Mouse (Mus musculus): ENCODE data around the gene Sdk2. TPM values are rescaled to one million over a fixed set of nuclear protein-coding genes. Genes with fewer than 3 reads are reported as not detected.

Sdk2 gene
- polyA plus RNA-seq, 1 experiment from 2014 or later: 3.5 TPM

DNA sequence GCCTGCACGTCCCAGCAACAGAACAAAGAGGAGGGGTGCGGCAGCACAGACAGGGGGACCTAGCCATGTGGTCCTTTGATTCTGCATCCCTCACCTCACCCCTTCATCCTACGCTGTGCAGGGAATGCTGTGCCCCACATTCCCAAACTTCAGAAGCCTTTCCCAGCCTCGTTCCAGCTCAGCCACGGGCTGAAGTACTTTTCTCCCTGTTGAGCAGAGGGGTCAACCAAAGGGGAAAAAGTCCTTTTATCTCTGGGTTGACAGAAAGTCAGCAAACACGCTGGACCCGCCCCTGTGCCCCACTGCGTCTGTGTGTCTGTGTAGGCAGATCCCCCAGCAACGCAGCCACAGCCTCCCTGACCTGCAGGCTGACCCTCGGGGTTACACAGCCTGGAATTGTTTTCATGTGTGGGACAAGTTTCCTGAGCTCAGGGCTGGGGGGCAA lies 18.9 kb downstream of the Sdk2 start:
- Histone ChIP-seq H3K4me3 (ENCODE audit: low read depth, low read length) (no peak overlapping the region), H3K4me1 (ENCODE audit: insufficient read depth) (peaks cover 16% of the 10 kb centered on the region), H3K27me3 (ENCODE audit: insufficient read depth, low read length) (no peaks in the 10 kb centered on the region), H3K9me3 (ENCODE audit: low read depth, low read length) (0 out of 2 replicates have a peak, but pooled peaks cover 4% of the 10 kb centered on the region), H3K9ac (no peak overlapping the region), H3K27ac (ENCODE audit: low read depth) (peak overlapping the region; percentile 54; the same call in 1 of the 2 replicates), H3K36me3 (ENCODE audit: insufficient read depth) (no peaks in the 10 kb centered on the region), H3K4me2 (peak overlapping the region; percentile 19)
- TF ChIP-seq CTCF (IDR thresholded peaks at IDR 0.05; ENCODE audit: low read depth): no peak
- peak; percentile 75 for DNase-seq
- ATAC-seq (ENCODE audit: insufficient read depth): peak; percentile 81
- 2% methylated on average over 10 of the region's 10 CpGs for WGBS

DNA sequence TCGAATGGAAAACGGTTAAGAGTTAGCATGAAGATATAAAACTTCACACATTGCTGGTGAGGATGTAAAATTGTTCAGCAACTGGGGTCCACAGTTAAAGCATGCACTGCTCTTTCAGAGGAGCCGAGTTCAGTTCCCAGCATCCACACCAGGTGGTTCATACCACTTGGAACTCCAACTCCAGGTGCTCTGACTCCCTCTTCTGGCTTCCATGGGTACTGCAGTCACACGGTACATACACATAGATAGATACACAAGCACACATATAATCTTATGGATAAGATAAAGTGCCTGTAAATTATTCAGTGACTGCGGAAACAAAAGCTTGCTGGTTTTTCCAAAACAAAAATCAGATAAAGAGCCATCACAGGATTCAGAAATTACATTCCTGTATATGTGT lies 19.9 kb downstream of the Sdk2 start:
- DNase-seq (no peak), ATAC-seq (ENCODE audit: insufficient read depth) (no peak)
- peak; percentile 44 for TF ChIP-seq CTCF (IDR thresholded peaks at IDR 0.05; ENCODE audit: low read depth)
- no peak overlapping the region for H3K9ac ChIP-seq
- H3K4me3 ChIP-seq (ENCODE audit: low read depth, low read length): no peak overlapping the region
- no peak overlapping the region for H3K4me2 ChIP-seq
- H3K27me3 ChIP-seq (ENCODE audit: insufficient read depth, low read length): no peaks in the 10 kb centered on the region
- no peak overlapping the region for H3K27ac ChIP-seq (ENCODE audit: low read depth)
- 95% methylated on average over 5 of the region's 5 CpGs for WGBS
- peaks cover 16% of the 10 kb centered on the region for H3K4me1 ChIP-seq (ENCODE audit: insufficient read depth)
- H3K36me3 ChIP-seq (ENCODE audit: insufficient read depth): no peaks in the 10 kb centered on the region
- 0 out of 2 replicates have a peak, but pooled peaks cover 4% of the 10 kb centered on the region for H3K9me3 ChIP-seq (ENCODE audit: low read depth, low read length)

DNA sequence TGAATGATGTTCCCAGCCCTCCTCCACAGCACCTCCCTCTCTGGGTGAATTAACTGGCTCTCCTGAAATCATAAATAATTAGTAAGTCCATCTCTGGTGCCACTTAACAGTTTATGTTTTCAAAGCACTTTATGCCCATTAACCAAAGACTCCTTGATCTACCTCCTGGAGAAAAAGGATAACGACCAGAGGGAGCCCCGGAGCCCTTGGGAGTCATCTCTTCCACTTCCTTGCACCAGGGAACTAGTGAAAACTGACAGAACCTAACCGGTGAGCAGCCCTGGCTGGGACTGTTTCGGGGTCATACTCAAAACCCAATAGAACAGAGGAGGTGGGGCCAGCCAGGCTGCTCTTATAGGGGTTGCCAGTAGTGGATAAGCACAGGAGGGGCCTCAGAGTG lies 22.5 kb downstream of the Sdk2 start:
- WGBS: 56% methylated on average over 4 of the region's 4 CpGs
- Histone ChIP-seq H3K9ac (no peak overlapping the region), H3K4me3 (ENCODE audit: low read depth, low read length) (no peak overlapping the region), H3K36me3 (ENCODE audit: insufficient read depth) (no peaks in the 10 kb centered on the region), H3K27ac (ENCODE audit: low read depth) (no peak overlapping the region), H3K4me2 (no peak overlapping the region), H3K9me3 (ENCODE audit: low read depth, low read length) (0 out of 2 replicates have a peak, but pooled peaks cover 4% of the 10 kb centered on the region), H3K27me3 (ENCODE audit: insufficient read depth, low read length) (no peaks in the 10 kb centered on the region), H3K4me1 (ENCODE audit: insufficient read depth) (peaks cover 28% of the 10 kb centered on the region)
- ATAC-seq (ENCODE audit: insufficient read depth) (no peak), DNase-seq (no peak)
- TF ChIP-seq CTCF (IDR thresholded peaks at IDR 0.05; ENCODE audit: low read depth): no peak

DNA sequence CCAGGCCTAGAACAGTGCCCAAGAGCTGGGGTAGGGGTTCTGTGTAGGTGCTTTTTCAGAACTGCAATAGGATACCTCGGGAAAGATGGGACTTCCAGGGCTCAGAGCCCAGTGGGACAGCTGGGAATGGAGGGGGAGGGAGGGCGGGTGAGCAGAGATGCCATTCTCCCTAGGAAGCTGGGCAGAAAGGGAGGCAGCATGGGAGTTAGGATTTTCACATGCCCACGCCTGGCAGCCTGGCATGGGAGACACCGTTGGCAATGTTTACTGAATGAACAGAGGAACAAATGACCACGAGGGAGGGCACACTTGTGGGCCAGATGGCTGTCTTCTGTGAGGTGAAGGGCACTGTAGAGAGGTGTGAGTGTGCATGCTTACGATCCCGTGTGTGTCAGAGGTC lies 23.3 kb downstream of the Sdk2 start:
- H3K9me3 ChIP-seq (ENCODE audit: low read depth, low read length): 0 out of 2 replicates have a peak, but pooled peaks cover 4% of the 10 kb centered on the region
- no peak for TF ChIP-seq CTCF (IDR thresholded peaks at IDR 0.05; ENCODE audit: low read depth)
- H3K27ac ChIP-seq (ENCODE audit: low read depth): no peak overlapping the region
- no peak overlapping the region for H3K4me3 ChIP-seq (ENCODE audit: low read depth, low read length)
- no peak overlapping the region for H3K4me2 ChIP-seq
- WGBS: 44% methylated on average over 7 of the region's 7 CpGs
- H3K27me3 ChIP-seq (ENCODE audit: insufficient read depth, low read length): no peaks in the 10 kb centered on the region
- no peak overlapping the region for H3K9ac ChIP-seq
- no peaks in the 10 kb centered on the region for H3K36me3 ChIP-seq (ENCODE audit: insufficient read depth)
- DNase-seq (no peak), ATAC-seq (ENCODE audit: insufficient read depth) (no peak)
- peaks cover 24% of the 10 kb centered on the region for H3K4me1 ChIP-seq (ENCODE audit: insufficient read depth)

DNA sequence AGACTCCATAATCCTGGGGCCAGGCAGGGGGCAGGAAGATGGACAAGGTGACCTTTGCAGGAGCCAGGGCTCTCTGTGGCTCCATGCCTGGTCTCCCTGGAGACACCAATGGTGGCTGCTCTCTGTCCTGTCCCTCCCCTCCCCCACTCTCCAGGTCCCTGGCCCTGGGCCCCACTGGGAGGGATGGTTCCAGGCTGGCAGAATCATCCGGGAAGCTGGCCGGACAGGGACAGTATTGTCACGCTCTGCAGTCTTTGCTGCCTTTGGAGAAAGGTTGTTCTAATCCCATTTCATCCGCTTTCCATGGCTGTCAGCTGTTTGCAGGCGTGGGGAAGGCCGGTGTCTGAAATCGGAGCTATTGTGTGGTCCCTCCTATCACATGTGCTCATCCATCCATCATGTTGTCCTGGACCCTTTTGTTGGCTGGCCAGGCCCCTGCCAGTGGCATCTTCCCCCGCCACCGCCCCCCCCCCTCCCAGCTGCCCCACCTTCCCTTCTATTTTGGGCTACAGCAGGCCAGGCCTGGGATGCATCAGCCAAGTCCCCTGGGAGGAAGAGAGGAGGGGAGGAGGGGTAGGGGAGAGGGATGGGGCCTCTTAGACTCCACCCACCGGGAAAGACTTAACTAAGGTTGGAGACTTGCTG lies 26.3 kb downstream of the Sdk2 start:
- H3K9ac ChIP-seq: no peak overlapping the region
- peak; percentile 64 for ATAC-seq (ENCODE audit: insufficient read depth)
- TF ChIP-seq CTCF (IDR thresholded peaks at IDR 0.05; ENCODE audit: low read depth): no peak
- WGBS: 7% methylated on average over 10 of the region's 10 CpGs
- H3K9me3 ChIP-seq (ENCODE audit: low read depth, low read length): no peaks in the 10 kb centered on the region
- no peak overlapping the region for H3K4me3 ChIP-seq (ENCODE audit: low read depth, low read length)
- 0 out of 2 replicates have a peak overlapping the region, but pooled peaks have one; percentile 51 for H3K27ac ChIP-seq (ENCODE audit: low read depth)
- H3K4me1 ChIP-seq (ENCODE audit: insufficient read depth): peaks cover 12% of the 10 kb centered on the region; the same call in 1 of the 2 replicates
- H3K27me3 ChIP-seq (ENCODE audit: insufficient read depth, low read length): no peaks in the 10 kb centered on the region
- H3K36me3 ChIP-seq (ENCODE audit: insufficient read depth): no peaks in the 10 kb centered on the region
- peak overlapping the region; percentile 16; the same call in 1 of the 2 replicates for H3K4me2 ChIP-seq
- DNase-seq: peak; percentile 69

DNA sequence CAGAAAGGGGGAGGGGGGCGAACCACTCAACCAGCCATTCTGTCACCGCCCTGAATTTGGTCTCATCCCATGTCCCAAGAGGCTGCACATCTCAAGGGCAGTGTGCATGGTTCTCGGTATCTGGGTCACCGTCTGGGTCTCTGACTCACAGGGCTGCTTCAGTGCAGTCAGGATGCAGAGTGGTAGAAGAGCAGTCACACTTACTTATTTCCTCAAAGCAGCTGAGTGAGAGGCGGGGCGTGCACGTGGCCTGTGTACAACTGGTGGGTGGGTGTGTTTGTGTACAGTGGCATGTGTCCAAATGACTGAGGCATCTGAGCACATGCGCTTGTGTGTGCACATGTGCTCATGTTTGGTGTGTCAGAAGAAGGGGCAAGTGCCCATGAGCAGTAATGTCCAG lies 28.8 kb downstream of the Sdk2 start:
- peaks cover 12% of the 10 kb centered on the region; the same call in 1 of the 2 replicates for H3K4me1 ChIP-seq (ENCODE audit: insufficient read depth)
- peak; percentile 56; the same call in 1 of the 2 replicates for ATAC-seq (ENCODE audit: insufficient read depth)

DNA sequence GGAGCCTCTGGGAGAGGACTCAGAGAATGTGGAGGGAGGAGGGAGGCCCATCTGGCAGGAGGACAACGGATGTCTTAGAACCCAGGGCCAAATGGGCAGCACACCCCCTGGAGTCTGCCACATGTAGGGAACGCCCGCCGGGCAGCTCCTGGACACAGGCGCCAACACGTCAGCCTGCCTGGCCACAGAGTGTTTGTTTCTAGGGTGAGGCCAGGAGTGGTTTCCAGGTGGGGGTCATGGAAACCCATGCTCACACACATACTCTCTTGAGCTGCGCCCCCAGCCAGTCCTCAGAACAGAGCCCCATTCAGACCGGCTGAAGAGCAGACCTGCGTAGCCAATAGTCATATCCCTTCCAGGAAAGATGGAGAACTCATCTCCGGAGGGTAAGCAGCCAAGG lies 35.4 kb downstream of the Sdk2 start:
- Histone ChIP-seq H3K4me2 (no peak overlapping the region), H3K4me1 (ENCODE audit: insufficient read depth) (peaks cover 16% of the 10 kb centered on the region), H3K4me3 (ENCODE audit: low read depth, low read length) (no peak overlapping the region), H3K27me3 (ENCODE audit: insufficient read depth, low read length) (no peaks in the 10 kb centered on the region), H3K9me3 (ENCODE audit: low read depth, low read length) (no peaks in the 10 kb centered on the region), H3K36me3 (ENCODE audit: insufficient read depth) (no peaks in the 10 kb centered on the region), H3K9ac (no peak overlapping the region), H3K27ac (ENCODE audit: low read depth) (no peak overlapping the region)
- WGBS: 77% methylated on average over 10 of the region's 10 CpGs
- ATAC-seq (ENCODE audit: insufficient read depth) (no peak), DNase-seq (no peak)
- no peak for TF ChIP-seq CTCF (IDR thresholded peaks at IDR 0.05; ENCODE audit: low read depth)

More for the DNA sequence above, 28.8 kb downstream of the Sdk2 start:
- no peak overlapping the region for H3K27ac ChIP-seq (ENCODE audit: low read depth)
- no peak overlapping the region for H3K9ac ChIP-seq
- H3K4me3 ChIP-seq (ENCODE audit: low read depth, low read length): no peak overlapping the region
- no peaks in the 10 kb centered on the region for H3K36me3 ChIP-seq (ENCODE audit: insufficient read depth)
- no peak overlapping the region for H3K4me2 ChIP-seq
- 48% methylated on average over 8 of the region's 8 CpGs for WGBS
- DNase-seq: peak; percentile 61
- TF ChIP-seq CTCF (IDR thresholded peaks at IDR 0.05; ENCODE audit: low read depth): no peak
- H3K9me3 ChIP-seq (ENCODE audit: low read depth, low read length): no peaks in the 10 kb centered on the region
- no peaks in the 10 kb centered on the region for H3K27me3 ChIP-seq (ENCODE audit: insufficient read depth, low read length)
